Mouse (Mus musculus) neural tube, embryonic 14.5 days (tissue): ENCODE results near the gene Gm20388. TPM values are rescaled to one million over a fixed set of nuclear protein-coding genes. Genes with fewer than 3 reads are reported as not detected.

Source experiments
- ATAC-seq: fragments of 200-750 bp; cut with Nextera tagmentation; 2 replicates; pipeline ENCODE4 v1.8.0; 2017; ENCODE audit warnings: low read depth, mild to moderate bottlenecking, moderate TSS enrichment, moderate library complexity
- H3K27ac ChIP-seq: fragments of 300-500 bp; sonication (generic); 2 replicates; pipeline ENCODE4 v1.5.1; 2014; ENCODE audit warnings: low read depth, mild to moderate bottlenecking, control low read depth, low read length, moderate library complexity, mixed read lengths
- H3K27me3 ChIP-seq: fragments of 300-500 bp; sonication (generic); 2 replicates; pipeline ENCODE4 v1.6.1; 2014; ENCODE audit warnings: low read length; ENCODE audit not compliant: control insufficient read depth, insufficient read depth
- H3K36me3 ChIP-seq: fragments of 300-500 bp; sonication (generic); 2 replicates; pipeline ENCODE4 v1.6.1; 2014; ENCODE audit warnings: low read length, mixed read lengths; ENCODE audit not compliant: control insufficient read depth, insufficient read depth
- H3K4me1 ChIP-seq: fragments of 300-500 bp; sonication (generic); 2 replicates; pipeline ENCODE4 v1.6.1; 2014; ENCODE audit warnings: low read length; ENCODE audit not compliant: control insufficient read depth, insufficient read depth
- H3K4me2 ChIP-seq: fragments of 300-500 bp; sonication (generic); 2 replicates; pipeline ENCODE4 v1.6.1; 2014; ENCODE audit warnings: mild to moderate bottlenecking, low read depth, low read length, control low read depth
- H3K4me3 ChIP-seq: fragments of 300-500 bp; sonication (generic); 2 replicates; pipeline ENCODE4 v1.5.1; 2014; ENCODE audit warnings: low read depth, low read length, control low read depth, mixed read lengths
- H3K9ac ChIP-seq: fragments of 300-500 bp; sonication (generic); replicated peaks from 2 replicates; pipeline ENCODE4 v1.6.1; 2014; ENCODE audit warnings: low read depth, mild to moderate bottlenecking, control low read depth, low read length, mixed read lengths
- H3K9me3 ChIP-seq: fragments of 300-500 bp; sonication (generic); 2 replicates; pipeline ENCODE4 v1.6.1; 2016; ENCODE audit warnings: low read length; ENCODE audit not compliant: control insufficient read depth
- WGBS: fragments of 180-500 bp; shearing (Covaris S2); extraction: QIAGEN DNeasy Blood & Tissue Kit; methylation state at CpG from one replicate; pipeline ENCODE4 v1.1.7; 2014; 5-methylcytosine and 5-hydroxymethylcytosine counted together
- polyA plus RNA-seq: library from polyadenylated mRNA; unstranded; fragments of >200 nt; fragmentation: Nextera tagmentation; extraction: Ambion mirVana; gene quantifications from 2 replicates; pipeline ENCODE4 v1.2.1, GENCODE M21; 2014

Gm20388 gene
- polyA plus RNA-seq, 1 experiment from 2014 or later, result 10.3 TPM

GRCm38 (mm10) chr8:119911258-119911962 is 769 bp downstream of the Gm20388 start:
- H3K4me1 ChIP-seq, result peaks cover 39% of the 10 kb centered on the region
- no peaks in the 10 kb centered on the region for H3K36me3 ChIP-seq
- ATAC-seq, result peak; percentile 62

DNA sequence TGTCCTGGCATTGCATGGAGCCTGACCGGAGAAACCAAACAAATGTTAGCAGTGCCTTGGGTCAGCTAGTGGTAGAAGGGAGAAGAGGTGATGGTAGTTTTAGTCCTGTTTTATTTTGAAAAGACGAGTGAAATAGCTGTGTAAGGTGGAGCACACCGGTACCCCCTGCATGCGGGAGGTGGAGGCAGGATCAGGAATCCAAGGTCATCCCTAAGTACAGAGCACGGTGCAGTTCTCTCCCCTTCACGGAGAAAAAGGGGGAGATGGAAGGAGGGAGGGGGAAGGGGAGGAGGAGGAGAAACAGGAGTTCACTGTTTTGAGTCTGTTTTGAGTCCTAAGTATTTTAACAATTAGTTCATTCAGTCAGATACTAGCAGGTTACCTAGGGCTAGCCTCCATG is 2.0 kb downstream of the Gm20388 start:
- 40% methylated on average over 6 of the region's 6 CpGs for WGBS
- peak overlapping the region; percentile 5; the same call in 1 of the 2 replicates for H3K4me3 ChIP-seq
- H3K4me1 ChIP-seq, result peaks cover 39% of the 10 kb centered on the region
- no peaks in the 10 kb centered on the region for H3K36me3 ChIP-seq
- H3K4me2 ChIP-seq, result peak overlapping the region; percentile 87
- ATAC-seq, result no peak
- H3K27ac ChIP-seq, result no peak overlapping the region
- no peak overlapping the region for H3K9ac ChIP-seq
- no peaks in the 10 kb centered on the region for H3K27me3 ChIP-seq
- no peaks in the 10 kb centered on the region for H3K9me3 ChIP-seq

More at GRCm38 (mm10) chr8:119911258-119911962, 769 bp downstream of the Gm20388 start:
- Histone ChIP-seq H3K9me3 (no peaks in the 10 kb centered on the region), H3K27ac (peak overlapping the region; percentile 91), H3K9ac (peak overlapping the region; percentile 88), H3K4me3 (peak overlapping the region; percentile 76), H3K4me2 (peak overlapping the region; percentile 87), H3K27me3 (no peaks in the 10 kb centered on the region)
- WGBS, result under 1% methylated on average over 30 of the region's 30 CpGs

DNA sequence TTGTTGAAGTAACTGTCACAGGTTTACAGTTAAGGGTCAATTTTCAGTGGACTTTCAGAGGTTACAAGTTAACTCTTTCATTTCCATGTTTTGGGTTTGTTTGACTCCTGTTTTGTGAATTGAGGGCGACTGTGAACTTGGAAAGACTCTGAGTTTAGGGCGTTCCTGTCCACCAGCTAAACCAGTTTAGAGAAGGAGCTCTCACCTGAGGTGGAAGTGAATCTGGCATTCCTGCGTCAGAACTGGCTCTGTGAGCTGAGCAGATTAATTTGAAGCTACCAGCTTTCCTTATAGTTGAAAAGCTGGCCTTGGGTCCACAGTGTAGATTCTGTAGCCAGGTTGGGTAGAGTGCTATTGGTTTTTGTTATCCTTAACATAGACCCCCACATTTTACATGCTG is 2.5 kb downstream of the Gm20388 start:
- no peak for ATAC-seq
- H3K27ac ChIP-seq, result no peak overlapping the region
- peak overlapping the region; percentile 2; the same call in 1 of the 2 replicates for H3K4me2 ChIP-seq
- H3K9me3 ChIP-seq, result no peaks in the 10 kb centered on the region
- no peaks in the 10 kb centered on the region for H3K36me3 ChIP-seq
- H3K4me3 ChIP-seq, result no peak overlapping the region
- H3K9ac ChIP-seq, result no peak overlapping the region
- peaks cover 39% of the 10 kb centered on the region for H3K4me1 ChIP-seq
- no peaks in the 10 kb centered on the region for H3K27me3 ChIP-seq
- WGBS, result 78% methylated on average over 3 of the region's 3 CpGs

DNA sequence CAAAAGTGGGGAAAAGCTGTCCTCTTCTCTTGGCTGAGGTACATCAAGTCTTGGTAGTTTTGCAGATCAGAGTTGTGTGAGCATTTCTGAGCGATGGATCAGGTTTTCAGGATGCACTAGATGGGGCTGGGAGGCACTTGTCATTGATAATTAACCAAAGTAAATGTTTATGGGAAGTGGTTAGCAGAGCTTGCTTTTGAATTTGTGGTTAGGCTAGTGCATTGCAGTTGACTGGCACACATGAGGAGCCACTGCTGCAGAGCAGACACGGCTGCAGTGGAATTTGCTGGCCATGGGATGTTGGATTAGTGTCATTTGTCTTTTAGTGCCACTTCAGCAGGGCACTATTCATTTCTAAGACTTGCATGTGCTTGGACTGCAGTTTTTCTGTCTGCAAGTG is 3.5 kb downstream of the Gm20388 start:
- Histone ChIP-seq H3K27ac (no peak overlapping the region), H3K4me3 (no peak overlapping the region), H3K4me2 (no peak overlapping the region), H3K36me3 (no peaks in the 10 kb centered on the region), H3K9me3 (no peaks in the 10 kb centered on the region), H3K9ac (0 out of 2 replicates have a peak overlapping the region, but pooled peaks have one; percentile 7), H3K4me1 (peaks cover 39% of the 10 kb centered on the region), H3K27me3 (no peaks in the 10 kb centered on the region)
- ATAC-seq, result no peak
- 45% methylated on average over 2 of the region's 2 CpGs for WGBS

DNA sequence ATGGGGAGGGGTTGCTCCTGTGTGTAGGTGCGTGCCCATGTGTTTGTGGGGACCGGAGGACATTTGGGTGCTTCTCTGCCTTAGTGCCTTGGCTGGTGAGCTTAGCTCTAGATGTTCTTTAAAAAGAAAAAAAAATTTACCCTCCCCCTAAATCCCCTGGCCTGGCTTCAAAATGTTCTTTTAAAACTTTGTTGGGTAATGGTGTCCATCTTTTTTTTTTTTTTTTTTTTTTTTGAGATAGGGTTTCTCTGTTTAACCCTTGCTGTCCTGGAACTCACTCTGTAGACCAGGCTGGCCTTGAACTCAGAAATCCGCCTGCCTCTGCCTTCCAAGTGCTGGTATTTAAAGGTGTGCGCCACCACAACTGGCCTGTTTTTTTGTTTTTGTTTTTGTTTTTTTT is 4.7 kb downstream of the Gm20388 start:
- no peaks in the 10 kb centered on the region for H3K27me3 ChIP-seq
- H3K4me3 ChIP-seq, result no peak overlapping the region
- H3K9me3 ChIP-seq, result no peaks in the 10 kb centered on the region
- no peak for ATAC-seq
- peaks cover 39% of the 10 kb centered on the region for H3K4me1 ChIP-seq
- WGBS, result 94% methylated on average over 4 of the region's 4 CpGs
- H3K4me2 ChIP-seq, result no peak overlapping the region
- H3K9ac ChIP-seq, result no peak overlapping the region
- H3K27ac ChIP-seq, result no peak overlapping the region
- no peaks in the 10 kb centered on the region for H3K36me3 ChIP-seq

DNA sequence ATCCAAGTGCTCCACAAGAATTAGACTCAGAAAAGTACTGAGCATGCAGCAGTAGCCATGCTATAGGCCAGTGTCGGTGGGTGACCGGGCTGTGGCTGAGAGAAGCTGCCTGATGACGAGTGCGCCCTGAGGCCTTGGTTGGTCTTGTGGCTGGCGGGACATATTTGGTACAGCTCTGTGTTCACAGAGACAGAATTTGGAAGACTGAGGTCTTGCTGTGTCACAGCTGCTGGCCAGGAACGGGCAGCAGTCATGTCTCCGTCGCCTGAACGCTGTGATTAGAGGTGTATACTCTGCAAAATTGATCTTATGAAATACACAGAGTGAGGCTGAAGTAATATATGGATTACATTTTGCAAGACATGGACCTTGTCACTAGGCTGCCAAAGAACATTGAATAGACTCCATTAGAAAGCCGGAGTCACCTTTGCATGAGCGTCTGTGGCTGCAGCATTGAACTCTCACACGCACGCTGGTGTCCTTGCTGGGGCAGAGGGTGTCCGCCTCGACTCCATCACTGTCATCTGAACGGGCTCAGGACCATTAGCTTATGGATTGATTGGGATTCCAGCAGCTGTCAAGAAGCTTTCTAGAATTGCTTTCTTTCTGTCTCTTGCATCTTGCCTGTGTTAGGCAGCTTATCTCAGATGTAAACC is 5.7 kb downstream of the Gm20388 start:
- H3K4me3 ChIP-seq, result no peak overlapping the region
- H3K9me3 ChIP-seq, result no peaks in the 10 kb centered on the region
- H3K4me1 ChIP-seq, result peaks cover 40% of the 10 kb centered on the region
- H3K36me3 ChIP-seq, result no peaks in the 10 kb centered on the region
- H3K4me2 ChIP-seq, result no peak overlapping the region
- no peaks in the 10 kb centered on the region for H3K27me3 ChIP-seq
- no peak overlapping the region; the same call in 1 of the 2 replicates for H3K9ac ChIP-seq
- 73% methylated on average over 16 of the region's 16 CpGs for WGBS
- H3K27ac ChIP-seq, result no peak overlapping the region
- ATAC-seq, result no peak

DNA sequence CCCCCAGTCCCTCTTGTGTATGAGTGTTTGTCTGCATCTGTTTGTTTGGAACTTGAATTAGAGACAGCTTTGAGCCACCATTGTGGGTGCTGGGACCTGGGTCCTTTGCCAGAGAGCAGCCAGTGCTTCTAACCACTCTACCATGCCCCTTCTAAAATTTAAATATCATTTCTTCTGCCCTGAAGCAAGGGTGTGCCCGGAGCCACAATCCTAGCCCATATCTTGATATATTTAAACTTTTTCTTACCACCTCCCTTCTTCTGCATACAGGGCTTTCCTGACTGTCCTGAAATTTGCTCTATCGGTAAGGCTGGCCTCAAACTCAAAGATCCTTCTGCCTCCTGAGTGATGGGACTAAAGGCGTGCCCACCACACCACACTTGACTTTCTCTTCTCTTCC is 6.8 kb downstream of the Gm20388 start:
- Histone ChIP-seq H3K27ac (no peak overlapping the region), H3K9ac (no peak overlapping the region), H3K36me3 (no peaks in the 10 kb centered on the region), H3K4me3 (no peak overlapping the region), H3K9me3 (no peaks in the 10 kb centered on the region), H3K4me2 (no peak overlapping the region), H3K4me1 (peaks cover 32% of the 10 kb centered on the region), H3K27me3 (no peaks in the 10 kb centered on the region)
- ATAC-seq, result no peak
- 93% methylated on average over 3 of the region's 3 CpGs for WGBS

DNA sequence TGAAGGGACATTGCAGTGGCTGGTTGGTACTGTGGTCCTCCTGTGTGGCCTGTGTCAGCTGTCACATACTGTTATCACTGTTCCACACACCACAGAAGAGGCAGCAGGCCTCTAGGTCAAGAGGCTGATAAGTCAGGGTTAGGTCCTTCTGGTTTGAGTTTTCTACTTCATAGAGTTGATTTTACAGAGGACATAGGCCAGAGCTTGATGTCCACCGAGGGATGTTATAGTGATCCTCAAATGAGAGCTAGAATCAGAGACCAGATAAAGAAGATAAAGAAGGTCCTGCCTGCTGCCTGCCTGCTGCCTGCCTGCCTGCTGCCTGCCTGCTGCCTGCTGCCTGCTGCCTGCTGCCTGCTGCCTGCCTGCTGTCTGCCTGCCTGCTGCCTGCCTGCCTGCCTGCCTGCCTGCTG is 7.5 kb downstream of the Gm20388 start:
- Histone ChIP-seq H3K4me2 (no peak overlapping the region), H3K4me1 (peaks cover 25% of the 10 kb centered on the region), H3K36me3 (no peaks in the 10 kb centered on the region), H3K4me3 (no peak overlapping the region), H3K27ac (no peak overlapping the region), H3K9ac (no peak overlapping the region), H3K9me3 (no peaks in the 10 kb centered on the region), H3K27me3 (no peaks in the 10 kb centered on the region)
- no peak for ATAC-seq
- 88% methylated on average over 1 of the region's 1 CpGs for WGBS

- Histone ChIP-seq H3K4me1 (peaks cover 8% of the 10 kb centered on the region; the same call in 1 of the 2 replicates), H3K36me3 (no peaks in the 10 kb centered on the region), H3K9ac (no peak overlapping the region), H3K4me3 (no peak overlapping the region), H3K4me2 (no peak overlapping the region), H3K27ac (no peak overlapping the region), H3K9me3 (no peaks in the 10 kb centered on the region), H3K27me3 (no peaks in the 10 kb centered on the region)
- 62% methylated on average over 5 of the region's 5 CpGs for WGBS
- ATAC-seq, result no peak
Observed at GRCm38 (mm10) chr8:119923259-119923658, 12.6 kb downstream of the Gm20388 start.
